In genomic region chr2:14744761-14745160, GRCm38 (mm10) we compare ENCODE assay signal across 19 mouse cellular contexts.
"Had no signal": no experiment of that assay in that cellular context is flagged by ENCODE, and none has a peak within 500 bp of the region (broad histone marks: within the 10 kb centered on the region; RNA-seq: fewer than 3 reads in every experiment).

No protein-coding gene starts in this region.

- H3K27me3 ChIP-seq: liver, embryonic 15.5 days; megakaryocyte, embryonic 14.5 days; midbrain, embryonic 13.5 days; midbrain, embryonic 15.5 days; neural tube, embryonic 13.5 days; neural tube, embryonic 15.5 days had no signal

- H3K36me3 ChIP-seq: liver, embryonic 15.5 days; midbrain, embryonic 13.5 days; midbrain, embryonic 15.5 days; neural tube, embryonic 13.5 days; neural tube, embryonic 15.5 days had no signal

- H3K9me3 ChIP-seq: liver, embryonic 15.5 days; megakaryocyte, embryonic 14.5 days; midbrain, embryonic 13.5 days; midbrain, embryonic 15.5 days; neural tube, embryonic 13.5 days; neural tube, embryonic 15.5 days had no signal

- H3K9ac ChIP-seq: liver, embryonic 15.5 days; liver, postnatal 0 days; midbrain, embryonic 13.5 days; midbrain, embryonic 15.5 days; neural tube, embryonic 13.5 days; neural tube, embryonic 15.5 days had no signal

- H3K4me2 ChIP-seq: liver, embryonic 15.5 days; midbrain, embryonic 11.5 days; midbrain, embryonic 13.5 days; midbrain, embryonic 15.5 days; neural tube, embryonic 13.5 days; neural tube, embryonic 15.5 days had no signal

- DNase-seq: liver, postnatal 0 days; lung, adult 2 months; lung, postnatal 36 days; retina, postnatal 1 day; right cerebral cortex, adult 18-20 months; right cerebral cortex, postnatal 25 days; right cerebral cortex, postnatal 4 days; spleen, adult 18-20 months; thymus, adult 18-20 months; thymus, postnatal 14 days; thymus, postnatal 36 days had no signal

- H3K4me1 ChIP-seq: liver, embryonic 15.5 days; megakaryocyte, embryonic 14.5 days; midbrain, embryonic 15.5 days had no signal

- ATAC-seq: liver, postnatal 0 days; midbrain, embryonic 13.5 days; midbrain, embryonic 15.5 days had no signal

- H3K27ac ChIP-seq: liver, embryonic 15.5 days; macrophage; midbrain, embryonic 13.5 days; midbrain, embryonic 15.5 days; neural tube, embryonic 13.5 days; neural tube, embryonic 15.5 days had no signal

- H3K4me3 ChIP-seq: liver, embryonic 15.5 days; megakaryocyte, embryonic 14.5 days; midbrain, embryonic 13.5 days; midbrain, embryonic 15.5 days; neural tube, embryonic 13.5 days; neural tube, embryonic 15.5 days had no signal
